Mouse (Mus musculus) heart, embryonic 16.5 days (tissue): ENCODE results near the gene Rpl7a. TPM values are rescaled to one million over a fixed set of nuclear protein-coding genes. Genes with fewer than 3 reads are reported as not detected.

Source experiments
- ATAC-seq: fragments of 200-750 bp; cut with Nextera tagmentation; replicated peaks from 2 replicates; pipeline ENCODE4 v1.8.0; 2017; ENCODE audit warnings: moderate number of reproducible peaks; ENCODE audit not compliant: insufficient read depth, low FRiP score; ENCODE audit errors: extremely low read depth
- H3K27ac ChIP-seq: fragments of 300-500 bp; sonication (generic); 2 replicates; pipeline ENCODE4 v1.5.1; 2014; ENCODE audit warnings: mild to moderate bottlenecking, low read length, control low read depth, moderate library complexity
- H3K27me3 ChIP-seq: fragments of 300-500 bp; sonication (generic); 2 replicates; pipeline ENCODE4 v1.6.1; 2014; ENCODE audit warnings: low read length, mixed read lengths; ENCODE audit not compliant: control insufficient read depth, insufficient read depth
- H3K36me3 ChIP-seq: fragments of 300-500 bp; sonication (generic); 2 replicates; pipeline ENCODE4 v1.6.1; 2014; ENCODE audit not compliant: control insufficient read depth, insufficient read depth
- H3K4me1 ChIP-seq: fragments of 300-500 bp; sonication (generic); 2 replicates; pipeline ENCODE4 v1.6.1; 2014; ENCODE audit warnings: low read length, mixed read lengths; ENCODE audit not compliant: control insufficient read depth, insufficient read depth
- H3K4me2 ChIP-seq: fragments of 300-500 bp; sonication (generic); 2 replicates; pipeline ENCODE4 v1.6.1; 2014; ENCODE audit warnings: low read depth, mild to moderate bottlenecking, control low read depth, low read length
- H3K4me3 ChIP-seq: fragments of 300-500 bp; sonication (generic); 2 replicates; pipeline ENCODE4 v1.5.1; 2014; ENCODE audit warnings: mild to moderate bottlenecking, control low read depth, low read length
- H3K9ac ChIP-seq: fragments of 300-500 bp; sonication (generic); 2 replicates; pipeline ENCODE4 v1.6.1; 2014; ENCODE audit warnings: low read length, control low read depth
- H3K9me3 ChIP-seq: fragments of 300-500 bp; sonication (generic); replicated peaks from 2 replicates; pipeline ENCODE4 v1.6.1; 2016; ENCODE audit warnings: low read length; ENCODE audit not compliant: control insufficient read depth
- WGBS: fragments of 180-500 bp; shearing (Covaris S2); extraction: QIAGEN DNeasy Blood & Tissue Kit; methylation state at CpG from one replicate; pipeline ENCODE4 v1.1.7; 2014; 5-methylcytosine and 5-hydroxymethylcytosine counted together
- polyA plus RNA-seq: library from polyadenylated mRNA; unstranded; fragments of >200 nt; fragmentation: Nextera tagmentation; extraction: Ambion mirVana; gene quantifications from 2 replicates; pipeline ENCODE4 v1.2.1, GENCODE M21; 2015

Gene Rpl7a
- polyA plus RNA-seq, 1 experiment from 2014 or later = 287 TPM

- peak overlapping the region; percentile 94 for H3K9ac ChIP-seq
- peak overlapping the region; percentile 99 for H3K4me2 ChIP-seq
- peaks cover 39% of the 10 kb centered on the region for H3K36me3 ChIP-seq
- H3K27ac ChIP-seq = peak overlapping the region; percentile 81
- no peaks in the 10 kb centered on the region for H3K9me3 ChIP-seq
- WGBS = under 1% methylated on average over 37 of the region's 37 CpGs
- H3K27me3 ChIP-seq = no peaks in the 10 kb centered on the region
- ATAC-seq = peak; percentile 45
- H3K4me1 ChIP-seq = peaks cover 33% of the 10 kb centered on the region
- H3K4me3 ChIP-seq = peak overlapping the region; percentile 91
Measured at GRCm38 (mm10) chr2:26910994-26911765, 616 bp downstream of the Rpl7a start.

GRCm38 (mm10) chr2:26912253-26912770 is 1.7 kb downstream of the Rpl7a start:
- no peak for ATAC-seq
- Histone ChIP-seq H3K9me3 (no peaks in the 10 kb centered on the region), H3K36me3 (peaks cover 34% of the 10 kb centered on the region), H3K9ac (peak overlapping the region; percentile 94), H3K4me2 (peak overlapping the region; percentile 99), H3K27me3 (no peaks in the 10 kb centered on the region), H3K27ac (no peak overlapping the region), H3K4me3 (peak overlapping the region; percentile 91), H3K4me1 (peaks cover 39% of the 10 kb centered on the region)
- WGBS = 67% methylated on average over 5 of the region's 5 CpGs

GRCm38 (mm10) chr2:26913416-26914147 is 3.0 kb downstream of the Rpl7a start:
- Histone ChIP-seq H3K4me1 (peaks cover 41% of the 10 kb centered on the region), H3K27ac (no peak overlapping the region; the same call in 1 of the 2 replicates), H3K4me2 (no peak overlapping the region), H3K9me3 (no peaks in the 10 kb centered on the region), H3K4me3 (no peak overlapping the region), H3K36me3 (peaks cover 26% of the 10 kb centered on the region), H3K27me3 (no peaks in the 10 kb centered on the region), H3K9ac (no peak overlapping the region)
- 77% methylated on average over 17 of the region's 17 CpGs for WGBS
- ATAC-seq = no peak

- H3K4me2 ChIP-seq = no peak overlapping the region
- no peak for ATAC-seq
- peaks cover 33% of the 10 kb centered on the region for H3K36me3 ChIP-seq
Measured at GRCm38 (mm10) chr2:26914148-26914941, 3.8 kb downstream of the Rpl7a start.

GRCm38 (mm10) chr2:26915927-26916728 is 5.6 kb downstream of the Rpl7a start, which contains the start of the genes Surf2 and Surf1:
TSS of gene Surf2 (plus strand) at chr2:26916367.
TSS of gene Surf1 (minus strand) at chr2:26916530.
- Histone ChIP-seq H3K36me3 (peaks cover 50% of the 10 kb centered on the region), H3K4me1 (peaks cover 28% of the 10 kb centered on the region), H3K4me2 (peak within 1 kb of the TSS; percentile 98), H3K27ac (peak within 1 kb of the TSS; percentile 78), H3K27me3 (no peaks in the 10 kb centered on the region), H3K9ac (peak within 1 kb of the TSS; percentile 76), H3K9me3 (no peaks in the 10 kb centered on the region), H3K4me3 (peak within 1 kb of the TSS; percentile 78)
- peak; percentile 73 for ATAC-seq
- 2% methylated on average over 47 of the region's 47 CpGs for WGBS

More at GRCm38 (mm10) chr2:26914148-26914941, 3.8 kb downstream of the Rpl7a start:
- H3K27ac ChIP-seq = no peak overlapping the region; the same call in 1 of the 2 replicates
- no peak overlapping the region for H3K4me3 ChIP-seq
- no peak overlapping the region for H3K9ac ChIP-seq
- 65% methylated on average over 8 of the region's 8 CpGs for WGBS
- peaks cover 33% of the 10 kb centered on the region for H3K4me1 ChIP-seq
- no peaks in the 10 kb centered on the region for H3K9me3 ChIP-seq
- H3K27me3 ChIP-seq = no peaks in the 10 kb centered on the region

DNA sequence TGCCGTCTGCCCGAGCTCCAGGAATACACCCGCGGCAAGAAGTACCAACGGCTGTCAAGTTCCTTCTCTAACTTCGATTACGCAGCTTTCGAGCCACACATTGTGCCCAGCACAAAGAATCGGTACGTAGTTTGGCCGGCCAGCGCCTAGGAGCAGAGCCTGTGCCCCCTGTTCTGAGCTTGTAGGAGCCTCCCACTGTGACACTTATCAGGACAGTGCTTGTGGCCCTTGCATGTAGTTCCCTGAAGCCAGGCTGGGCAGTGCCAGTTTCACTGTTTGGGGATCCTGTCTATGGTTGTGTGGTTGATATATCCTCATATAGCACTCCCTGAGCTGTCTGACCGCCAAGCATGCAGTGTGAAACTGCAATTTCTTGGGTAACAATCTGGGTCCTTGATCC is 6.2 kb downstream of the Rpl7a start:
- Histone ChIP-seq H3K9ac (peak overlapping the region; percentile 76), H3K4me1 (peaks cover 28% of the 10 kb centered on the region), H3K4me2 (peak overlapping the region; percentile 98), H3K36me3 (peaks cover 57% of the 10 kb centered on the region), H3K27me3 (no peaks in the 10 kb centered on the region), H3K4me3 (peak overlapping the region; percentile 78), H3K27ac (peak overlapping the region; percentile 78), H3K9me3 (no peaks in the 10 kb centered on the region)
- peak; percentile 11 for ATAC-seq
- WGBS = under 1% methylated on average over 13 of the region's 13 CpGs

DNA sequence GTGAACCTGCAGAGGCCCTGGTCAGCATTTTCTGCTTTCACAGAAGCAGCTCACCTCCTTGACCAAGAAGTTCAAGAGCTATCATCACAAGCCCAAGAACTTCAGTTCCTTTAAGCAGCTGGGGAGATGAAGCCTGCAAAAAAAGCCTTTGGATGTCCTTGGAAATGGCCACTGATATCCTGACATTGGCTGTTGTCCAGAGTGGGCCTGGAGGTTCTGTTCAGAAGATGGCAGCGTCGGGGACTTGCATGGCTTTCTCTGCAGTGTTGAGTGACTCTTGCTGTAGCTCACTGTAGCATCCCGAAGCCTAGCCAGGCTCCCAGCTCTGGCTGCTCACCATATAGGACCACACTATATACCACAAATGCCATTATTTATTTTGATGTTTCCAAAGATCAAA is 9.1 kb downstream of the Rpl7a start:
- Histone ChIP-seq H3K4me2 (no peak overlapping the region), H3K4me1 (peaks cover 29% of the 10 kb centered on the region), H3K27me3 (no peaks in the 10 kb centered on the region), H3K4me3 (no peak overlapping the region), H3K36me3 (peaks cover 54% of the 10 kb centered on the region), H3K27ac (no peak overlapping the region), H3K9me3 (no peaks in the 10 kb centered on the region), H3K9ac (no peak overlapping the region)
- 76% methylated on average over 3 of the region's 3 CpGs for WGBS
- ATAC-seq = no peak
